Mouse (Mus musculus) G1E (cell line): ENCODE measurements around the gene Mapk8ip3. TPM values are rescaled to one million over a fixed set of nuclear protein-coding genes. Genes with fewer than 3 reads are reported as not detected.
A peak's percentile ranks its signal among the peaks of the same experiment; 100 is the strongest.

Experiments used
- ATAC-seq: 2 replicates; pipeline ENCODE4 v1.8.0; 2016; ENCODE audit warnings: mild to moderate bottlenecking; ENCODE audit not compliant: insufficient number of reproducible peaks, poor library complexity, low FRiP score, severe bottlenecking; ENCODE audit errors: extremely low read depth
- DNase-seq: peaks from one replicate; pipeline ENCODE4 v3.0.0; 2012; ENCODE audit warnings: low spot score
- H3K27me3 ChIP-seq: 2 replicates; pipeline ENCODE4 v1.6.1; 2012; ENCODE audit warnings: mild to moderate bottlenecking, low read length, inconsistent platforms; ENCODE audit not compliant: insufficient read depth
- H3K36me3 ChIP-seq: replicated peaks from 2 replicates; pipeline ENCODE3; 2012; ENCODE audit warnings: mild to moderate bottlenecking, inconsistent platforms
- H3K4me1 ChIP-seq: 2 replicates; pipeline ENCODE4 v1.6.1; 2012; ENCODE audit warnings: low read depth, low read length, inconsistent platforms, mixed read lengths; ENCODE audit not compliant: insufficient read depth
- H3K4me3 ChIP-seq: 2 replicates; pipeline ENCODE4 v1.5.1; 2012; ENCODE audit warnings: low read depth, mild to moderate bottlenecking, inconsistent platforms, low read length, moderate library complexity, mixed read lengths
- H3K9me3 ChIP-seq: replicated peaks from 2 replicates; pipeline ENCODE4 v1.6.1; 2012; ENCODE audit warnings: inconsistent platforms
- CTCF ChIP-seq: IDR thresholded peaks from 2 replicates; pipeline ENCODE4 v1.5.1; 2012; ENCODE audit warnings: low read depth, low read length, inconsistent platforms, mixed read lengths
- GATA1 ChIP-seq: IDR thresholded peaks from 2 replicates; pipeline ENCODE4 v1.6.1; 2012; ENCODE audit warnings: borderline replicate concordance, low read length, inconsistent platforms, mixed read lengths
- GATA2 ChIP-seq: IDR thresholded peaks from 2 replicates; pipeline ENCODE4 v1.6.1; 2012; ENCODE audit warnings: low read depth, low read length, inconsistent platforms, borderline replicate concordance
- POLR2AphosphoS5 ChIP-seq: IDR thresholded peaks from 2 replicates; pipeline ENCODE4 v1.6.1; 2012; ENCODE audit warnings: low read depth, low read length, inconsistent platforms; ENCODE audit not compliant: insufficient replicate concordance
- TAL1 ChIP-seq: conservative IDR thresholded peaks from 2 replicates; pipeline ENCODE4 v1.6.1; 2012; ENCODE audit warnings: low read depth, low read length, inconsistent platforms, mixed read lengths
- polyA plus RNA-seq: library from polyadenylated mRNA; stranded (reverse); fragments of >175 nt; gene quantifications from 2 replicates; pipeline ENCODE4 v1.2.3, GENCODE M21; 2012
- total RNA-seq, 2 experiments: library from RNA; stranded (forward) in 1 of 2; stranded (reverse) in 1 of 2; fragments of 200-1000 nt in 1 of 2; fragments of >200 nt in 1 of 2; fragmentation: Nextera tagmentation in 1 of 2; gene quantifications; 2 replicates each; pipeline ENCODE4 v1.2.3; 2014 to 2017

Gene Mapk8ip3
- total and polyA plus RNA-seq, 3 experiments, result 32.4 to 122 (median 39.7) TPM

- TF ChIP-seq GATA2 (no peak), TAL1 (no peak), CTCF (no peak), POLR2AphosphoS5 (no peak), GATA1 (no peak)
- no peak for ATAC-seq
- Histone ChIP-seq H3K4me3 (peak overlapping the region; percentile 92), H3K4me1 (peaks cover 75% of the 10 kb centered on the region), H3K36me3 (peaks cover 89% of the 10 kb centered on the region), H3K9me3 (no peaks in the 10 kb centered on the region), H3K27me3 (no peaks in the 10 kb centered on the region)
- no peak for DNase-seq
Observed at GRCm38 (mm10) chr17:24896993-24897269, 39.8 kb downstream of the Mapk8ip3 start.

GRCm38 (mm10) chr17:24896241-24896992, 40.4 kb downstream of the Mapk8ip3 start, which contains the start of gene Nme3:
Gene Nme3, plus strand, starts transcription at chr17:24896500.
- H3K4me3 ChIP-seq, result peak within 1 kb of the TSS; percentile 92
- no peaks in the 10 kb centered on the region for H3K9me3 ChIP-seq
- peaks cover 70% of the 10 kb centered on the region for H3K4me1 ChIP-seq
- H3K36me3 ChIP-seq, result peaks cover 86% of the 10 kb centered on the region
- DNase-seq (peak; percentile 86), ATAC-seq (peak; percentile 37; the same call in 1 of the 2 replicates)
- TF ChIP-seq POLR2AphosphoS5, result no peak
- no peak for TF ChIP-seq GATA2
- TF ChIP-seq CTCF, result no peak
- no peak for TF ChIP-seq TAL1
- no peak for TF ChIP-seq GATA1
- H3K27me3 ChIP-seq, result no peaks in the 10 kb centered on the region

- no peak for TF ChIP-seq POLR2AphosphoS5
- TF ChIP-seq GATA2, result no peak
- TF ChIP-seq TAL1, result no peak
- no peak for TF ChIP-seq GATA1
- no peak for TF ChIP-seq CTCF
- peak; percentile 35 for DNase-seq
- no peak for ATAC-seq
- Histone ChIP-seq H3K4me1 (peaks cover 70% of the 10 kb centered on the region), H3K27me3 (no peaks in the 10 kb centered on the region), H3K36me3 (peaks cover 86% of the 10 kb centered on the region), H3K4me3 (peak overlapping the region; percentile 92), H3K9me3 (no peaks in the 10 kb centered on the region)
Observed at GRCm38 (mm10) chr17:24895571-24896240, 41.1 kb downstream of the Mapk8ip3 start.

- ATAC-seq, result 0 out of 2 replicates have a peak, but pooled peaks have one; percentile 35
- TF ChIP-seq POLR2AphosphoS5 (no peak), GATA1 (no peak), CTCF (no peak), TAL1 (no peak), GATA2 (no peak)
Observed at GRCm38 (mm10) chr17:24894995-24895547, 41.7 kb downstream of the Mapk8ip3 start, which contains the start of the genes Eme2 and Mrps34. Gene Eme2, minus strand, starts transcription at chr17:24895087. Gene Mrps34, plus strand, starts transcription at chr17:24895116.

GRCm38 (mm10) chr17:24894061-24894994, 42.4 kb downstream of the Mapk8ip3 start:
- ATAC-seq, result no peak
- Histone ChIP-seq H3K4me3 (peak overlapping the region; percentile 92), H3K9me3 (no peaks in the 10 kb centered on the region), H3K4me1 (peaks cover 77% of the 10 kb centered on the region), H3K27me3 (no peaks in the 10 kb centered on the region), H3K36me3 (peaks cover 86% of the 10 kb centered on the region)
- no peak for DNase-seq
- TF ChIP-seq POLR2AphosphoS5, result no peak
- no peak for TF ChIP-seq CTCF
- no peak for TF ChIP-seq GATA1
- no peak for TF ChIP-seq GATA2
- TF ChIP-seq TAL1, result no peak

More at GRCm38 (mm10) chr17:24894995-24895547, 41.7 kb downstream of the Mapk8ip3 start, which contains the start of the genes Eme2 and Mrps34:
- Histone ChIP-seq H3K27me3 (no peaks in the 10 kb centered on the region), H3K9me3 (no peaks in the 10 kb centered on the region), H3K4me1 (peaks cover 71% of the 10 kb centered on the region), H3K4me3 (peak within 1 kb of the TSS; percentile 92), H3K36me3 (peaks cover 86% of the 10 kb centered on the region)
- peak; percentile 76 for DNase-seq
